Mouse (Mus musculus): ENCODE measurements around the gene Spink4. TPM values are rescaled to one million over a fixed set of nuclear protein-coding genes. Genes with fewer than 3 reads are reported as not detected.

The Spink4 gene
- polyA plus RNA-seq, 1 experiment from 2014 or later = not detected

GRCm38 (mm10) chr4:40877528-40877927, 42.3 kb upstream of the Spink4 start:
- DNase-seq (ENCODE audit: low spot score) (no peak), ATAC-seq (ENCODE audit: low read depth) (no peak)
- Histone ChIP-seq H3K27me3 (replicated peaks; ENCODE audit: control insufficient read depth, insufficient read depth, low read length) (no peaks in the 10 kb centered on the region), H3K4me2 (ENCODE audit: low read depth, low read length) (no peak overlapping the region), H3K4me3 (ENCODE audit: low read depth, low read length) (no peak overlapping the region), H3K4me1 (ENCODE audit: control insufficient read depth, insufficient read depth, low read length) (peaks cover 50% of the 10 kb centered on the region), H3K27ac (replicated peaks; ENCODE audit: low read depth, low read length) (peak overlapping the region; percentile 74), H3K9ac (ENCODE audit: low read depth, low read length) (no peak overlapping the region), H3K36me3 (ENCODE audit: control insufficient read depth, insufficient read depth, low read length) (no peaks in the 10 kb centered on the region), H3K9me3 (ENCODE audit: control insufficient read depth, low read length) (no peaks in the 10 kb centered on the region)
- WGBS = 71% methylated on average over 5 of the region's 5 CpGs

GRCm38 (mm10) chr4:40883200-40883599, 36.7 kb upstream of the Spink4 start:
- DNase-seq (ENCODE audit: low spot score) (no peak), ATAC-seq (ENCODE audit: low read depth) (no peak)
- Histone ChIP-seq H3K27ac (replicated peaks; ENCODE audit: low read depth, low read length) (no peak overlapping the region), H3K4me3 (ENCODE audit: low read depth, low read length) (no peak overlapping the region), H3K4me1 (ENCODE audit: control insufficient read depth, insufficient read depth, low read length) (no peaks in the 10 kb centered on the region), H3K36me3 (ENCODE audit: control insufficient read depth, insufficient read depth, low read length) (no peaks in the 10 kb centered on the region), H3K9me3 (ENCODE audit: control insufficient read depth, low read length) (no peaks in the 10 kb centered on the region), H3K9ac (ENCODE audit: low read depth, low read length) (no peak overlapping the region), H3K27me3 (replicated peaks; ENCODE audit: control insufficient read depth, insufficient read depth, low read length) (no peaks in the 10 kb centered on the region), H3K4me2 (ENCODE audit: low read depth, low read length) (no peak overlapping the region)
- WGBS = 80% methylated on average over 10 of the region's 10 CpGs

- H3K27me3 ChIP-seq (replicated peaks; ENCODE audit: control insufficient read depth, insufficient read depth, low read length) = no peaks in the 10 kb centered on the region
- 80% methylated on average over 12 of the region's 12 CpGs for WGBS
- no peak overlapping the region for H3K4me2 ChIP-seq (ENCODE audit: low read depth, low read length)
- H3K4me1 ChIP-seq (ENCODE audit: control insufficient read depth, insufficient read depth, low read length) = no peaks in the 10 kb centered on the region
- no peaks in the 10 kb centered on the region for H3K36me3 ChIP-seq (ENCODE audit: control insufficient read depth, insufficient read depth, low read length)
- DNase-seq (ENCODE audit: low spot score) (no peak), ATAC-seq (ENCODE audit: low read depth) (no peak)
- 0 out of 2 replicates have a peak overlapping the region, but pooled peaks have one; percentile 21 for H3K27ac ChIP-seq (replicated peaks; ENCODE audit: low read depth, low read length)
- H3K9me3 ChIP-seq (ENCODE audit: control insufficient read depth, low read length) = no peaks in the 10 kb centered on the region
- H3K9ac ChIP-seq (ENCODE audit: low read depth, low read length) = no peak overlapping the region
- H3K4me3 ChIP-seq (ENCODE audit: low read depth, low read length) = no peak overlapping the region
Observed at GRCm38 (mm10) chr4:40884282-40885165, 35.3 kb upstream of the Spink4 start.

GRCm38 (mm10) chr4:40885166-40885525, 34.7 kb upstream of the Spink4 start:
- Histone ChIP-seq H3K4me2 (ENCODE audit: low read depth, low read length) (no peak overlapping the region), H3K9me3 (ENCODE audit: control insufficient read depth, low read length) (no peaks in the 10 kb centered on the region), H3K27ac (replicated peaks; ENCODE audit: low read depth, low read length) (no peak overlapping the region), H3K9ac (ENCODE audit: low read depth, low read length) (no peak overlapping the region), H3K4me1 (ENCODE audit: control insufficient read depth, insufficient read depth, low read length) (no peaks in the 10 kb centered on the region), H3K4me3 (ENCODE audit: low read depth, low read length) (no peak overlapping the region), H3K27me3 (replicated peaks; ENCODE audit: control insufficient read depth, insufficient read depth, low read length) (no peaks in the 10 kb centered on the region), H3K36me3 (ENCODE audit: control insufficient read depth, insufficient read depth, low read length) (no peaks in the 10 kb centered on the region)
- no peak for DNase-seq (ENCODE audit: low spot score)
- ATAC-seq (ENCODE audit: low read depth) = no peak
- WGBS = 75% methylated on average over 2 of the region's 2 CpGs

- DNase-seq (ENCODE audit: low spot score) (no peak), ATAC-seq (ENCODE audit: low read depth) (no peak)
- H3K9me3 ChIP-seq (ENCODE audit: control insufficient read depth, low read length) = no peaks in the 10 kb centered on the region
- H3K27ac ChIP-seq (replicated peaks; ENCODE audit: low read depth, low read length) = no peak overlapping the region
- no peaks in the 10 kb centered on the region for H3K27me3 ChIP-seq (replicated peaks; ENCODE audit: control insufficient read depth, insufficient read depth, low read length)
- no peak overlapping the region for H3K9ac ChIP-seq (ENCODE audit: low read depth, low read length)
- H3K4me3 ChIP-seq (ENCODE audit: low read depth, low read length) = no peak overlapping the region
- no peaks in the 10 kb centered on the region for H3K36me3 ChIP-seq (ENCODE audit: control insufficient read depth, insufficient read depth, low read length)
- H3K4me2 ChIP-seq (ENCODE audit: low read depth, low read length) = no peak overlapping the region
- 61% methylated on average over 4 of the region's 4 CpGs for WGBS
- no peaks in the 10 kb centered on the region for H3K4me1 ChIP-seq (ENCODE audit: control insufficient read depth, insufficient read depth, low read length)
Observed at GRCm38 (mm10) chr4:40885883-40886282, 34.0 kb upstream of the Spink4 start.

- no peak overlapping the region for H3K4me2 ChIP-seq (ENCODE audit: low read depth, low read length)
- no peaks in the 10 kb centered on the region for H3K36me3 ChIP-seq (ENCODE audit: control insufficient read depth, insufficient read depth, low read length)
- no peaks in the 10 kb centered on the region for H3K27me3 ChIP-seq (replicated peaks; ENCODE audit: control insufficient read depth, insufficient read depth, low read length)
- H3K9ac ChIP-seq (ENCODE audit: low read depth, low read length) = no peak overlapping the region
- H3K4me3 ChIP-seq (ENCODE audit: low read depth, low read length) = no peak overlapping the region
- 73% methylated on average over 11 of the region's 11 CpGs for WGBS
- no peaks in the 10 kb centered on the region for H3K4me1 ChIP-seq (ENCODE audit: control insufficient read depth, insufficient read depth, low read length)
- ATAC-seq (ENCODE audit: low read depth) (no peak), DNase-seq (ENCODE audit: low spot score) (no peak)
- no peaks in the 10 kb centered on the region for H3K9me3 ChIP-seq (ENCODE audit: control insufficient read depth, low read length)
- H3K27ac ChIP-seq (replicated peaks; ENCODE audit: low read depth, low read length) = no peak overlapping the region
Observed at GRCm38 (mm10) chr4:40888839-40889238, 31.0 kb upstream of the Spink4 start.

GRCm38 (mm10) chr4:40889252-40889651, 30.6 kb upstream of the Spink4 start:
- H3K9ac ChIP-seq (ENCODE audit: low read depth, low read length) = no peak overlapping the region
- 51% methylated on average over 3 of the region's 3 CpGs for WGBS
- no peak overlapping the region for H3K4me3 ChIP-seq (ENCODE audit: low read depth, low read length)
- H3K4me2 ChIP-seq (ENCODE audit: low read depth, low read length) = no peak overlapping the region
- no peak; the same call in 1 of the 2 replicates for ATAC-seq (ENCODE audit: low read depth)
- H3K27me3 ChIP-seq (replicated peaks; ENCODE audit: control insufficient read depth, insufficient read depth, low read length) = no peaks in the 10 kb centered on the region
- no peak for DNase-seq (ENCODE audit: low spot score)
- H3K36me3 ChIP-seq (ENCODE audit: control insufficient read depth, insufficient read depth, low read length) = no peaks in the 10 kb centered on the region
- no peak overlapping the region for H3K27ac ChIP-seq (replicated peaks; ENCODE audit: low read depth, low read length)
- no peaks in the 10 kb centered on the region for H3K9me3 ChIP-seq (ENCODE audit: control insufficient read depth, low read length)
- H3K4me1 ChIP-seq (ENCODE audit: control insufficient read depth, insufficient read depth, low read length) = no peaks in the 10 kb centered on the region

GRCm38 (mm10) chr4:40889983-40890382, 29.9 kb upstream of the Spink4 start:
- Histone ChIP-seq H3K27me3 (replicated peaks; ENCODE audit: control insufficient read depth, insufficient read depth, low read length) (no peaks in the 10 kb centered on the region), H3K4me1 (ENCODE audit: control insufficient read depth, insufficient read depth, low read length) (no peaks in the 10 kb centered on the region), H3K9me3 (ENCODE audit: control insufficient read depth, low read length) (no peaks in the 10 kb centered on the region), H3K4me2 (ENCODE audit: low read depth, low read length) (no peak overlapping the region), H3K27ac (replicated peaks; ENCODE audit: low read depth, low read length) (no peak overlapping the region), H3K36me3 (ENCODE audit: control insufficient read depth, insufficient read depth, low read length) (no peaks in the 10 kb centered on the region), H3K9ac (ENCODE audit: low read depth, low read length) (no peak overlapping the region), H3K4me3 (ENCODE audit: low read depth, low read length) (no peak overlapping the region)
- DNase-seq (ENCODE audit: low spot score) (no peak), ATAC-seq (ENCODE audit: low read depth) (no peak)
- WGBS = 83% methylated on average over 4 of the region's 4 CpGs

- no peaks in the 10 kb centered on the region for H3K36me3 ChIP-seq (ENCODE audit: control insufficient read depth, insufficient read depth, low read length)
- 79% methylated on average over 5 of the region's 5 CpGs for WGBS
- no peak overlapping the region for H3K4me2 ChIP-seq (ENCODE audit: low read depth, low read length)
- DNase-seq (ENCODE audit: low spot score) (no peak), ATAC-seq (ENCODE audit: low read depth) (no peak)
- no peaks in the 10 kb centered on the region for H3K27me3 ChIP-seq (replicated peaks; ENCODE audit: control insufficient read depth, insufficient read depth, low read length)
- no peak overlapping the region for H3K9ac ChIP-seq (ENCODE audit: low read depth, low read length)
- H3K27ac ChIP-seq (replicated peaks; ENCODE audit: low read depth, low read length) = no peak overlapping the region
- 0 out of 2 replicates have a peak, but pooled peaks cover 3% of the 10 kb centered on the region for H3K9me3 ChIP-seq (ENCODE audit: control insufficient read depth, low read length)
- H3K4me3 ChIP-seq (ENCODE audit: low read depth, low read length) = no peak overlapping the region
- no peaks in the 10 kb centered on the region for H3K4me1 ChIP-seq (ENCODE audit: control insufficient read depth, insufficient read depth, low read length)
Observed at GRCm38 (mm10) chr4:40891206-40891605, 28.6 kb upstream of the Spink4 start.
